Mouse (Mus musculus) kidney, adult 2 months (tissue): ENCODE data around the gene Bcan. TPM values are rescaled to one million over a fixed set of nuclear protein-coding genes. Genes with fewer than 3 reads are reported as not detected.

Experiments used
- DNase-seq: peaks from one replicate; pipeline ENCODE4 v3.0.0; 2021
- H3K27ac ChIP-seq: fragments of 200-500 bp; 2 replicates; pipeline ENCODE4 v1.5.1; 2012; ENCODE audit warnings: low read depth, low read length, control low read depth, inconsistent platforms; ENCODE audit not compliant: insufficient read depth
- H3K27me3 ChIP-seq: fragments of 200-500 bp; replicated peaks from 2 replicates; pipeline ENCODE4 v1.6.1; 2012; ENCODE audit warnings: mild to moderate bottlenecking, moderate library complexity, low read length, inconsistent platforms; ENCODE audit not compliant: control insufficient read depth, insufficient read depth
- H3K36me3 ChIP-seq: fragments of 200-500 bp; 2 replicates; pipeline ENCODE4 v1.6.1; 2012; ENCODE audit warnings: mild to moderate bottlenecking, moderate library complexity, low read length, inconsistent platforms; ENCODE audit not compliant: control insufficient read depth, insufficient read depth
- H3K4me1 ChIP-seq: fragments of 200-500 bp; 2 replicates; pipeline ENCODE4 v1.6.1; 2011; ENCODE audit warnings: low read length; ENCODE audit not compliant: control insufficient read depth, insufficient read depth
- H3K4me3 ChIP-seq: fragments of 200-500 bp; 2 replicates; pipeline ENCODE4 v1.5.1; 2011; ENCODE audit warnings: mild to moderate bottlenecking, low read depth, low read length, control low read depth; ENCODE audit not compliant: insufficient read depth
- CTCF ChIP-seq: fragments of 200-500 bp; conservative IDR thresholded peaks from 2 replicates; pipeline ENCODE4 v1.5.1; 2011; ENCODE audit warnings: low read depth, mild to moderate bottlenecking, control low read depth, low read length, moderate library complexity, mixed read lengths; ENCODE audit not compliant: insufficient read depth, insufficient read length
- POLR2A ChIP-seq: fragments of 200-500 bp; IDR thresholded peaks from one replicate; pipeline ENCODE4 v1.6.1; 2011; ENCODE audit warnings: low read depth, low read length, control low read depth
- WGBS: fragments of 180-500 bp; shearing (Covaris S2); methylation state at CpG from one replicate; pipeline ENCODE4 v1.1.7; 2018; 5-methylcytosine and 5-hydroxymethylcytosine counted together
- polyA plus RNA-seq: library from polyadenylated mRNA; depleted of rRNA; stranded (reverse); fragments of >200 nt; gene quantifications from 2 replicates; pipeline ENCODE4 v1.2.3, GENCODE M21; 2012

Gene Bcan
- polyA plus RNA-seq, 1 experiment: 0.34 TPM

DNA sequence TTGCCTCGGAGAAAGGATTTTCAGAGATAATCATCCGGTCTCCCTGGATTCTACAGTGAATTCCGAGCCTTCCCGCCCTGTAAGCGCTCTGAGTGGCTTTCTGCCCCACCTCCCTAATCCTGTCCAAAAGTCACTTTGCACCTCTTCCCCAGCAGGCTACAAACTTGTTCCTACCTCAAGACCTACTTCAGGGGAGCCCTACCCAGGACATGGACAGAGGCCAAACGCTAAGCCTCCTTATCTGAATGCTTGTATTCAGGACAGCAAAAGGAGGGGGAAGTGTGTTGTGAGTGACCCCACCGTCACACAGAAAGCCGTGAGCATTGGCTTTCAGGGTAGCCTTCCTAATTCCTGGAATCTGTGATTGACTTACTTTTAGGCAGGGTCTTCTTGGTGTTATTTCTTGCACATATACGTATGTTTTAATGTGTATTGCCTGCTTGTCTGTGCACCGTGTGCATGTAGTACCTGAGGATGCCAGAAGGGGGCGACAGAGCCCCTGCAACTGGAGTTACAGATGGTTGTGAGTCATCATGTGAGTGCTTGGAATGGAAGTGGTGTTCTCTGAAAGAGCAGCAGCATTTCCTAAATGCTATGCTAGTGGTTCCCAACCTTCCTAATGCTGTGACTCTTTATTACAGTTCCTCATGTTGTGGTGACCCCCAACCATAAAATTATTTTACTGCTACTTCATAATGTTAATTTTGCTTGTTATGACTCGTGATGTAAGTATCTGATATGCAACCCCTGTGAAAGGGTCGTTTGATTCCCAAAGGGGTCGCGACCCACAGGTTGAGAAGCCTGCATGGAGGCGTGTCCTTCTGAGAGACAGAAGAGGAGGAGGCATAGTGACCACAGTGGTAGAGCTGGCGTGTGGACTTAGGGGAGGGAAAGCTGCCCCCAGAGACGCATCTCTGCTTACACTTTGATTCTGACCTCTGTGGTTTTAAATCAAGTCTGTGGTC, 6.1 kb upstream of the Bcan start:
- Histone ChIP-seq H3K36me3 (no peaks in the 10 kb centered on the region), H3K27ac (no peak overlapping the region), H3K27me3 (no peaks in the 10 kb centered on the region), H3K4me3 (no peak overlapping the region), H3K4me1 (no peaks in the 10 kb centered on the region)
- no peak for DNase-seq
- TF ChIP-seq POLR2A: no peak
- TF ChIP-seq CTCF: peak; percentile 38
- 70% methylated on average over 18 of the region's 18 CpGs for WGBS

GRCm38 (mm10) chr3:88002291-88002976, 2.4 kb upstream of the Bcan start:
- DNase-seq: peak; percentile 24

DNA sequence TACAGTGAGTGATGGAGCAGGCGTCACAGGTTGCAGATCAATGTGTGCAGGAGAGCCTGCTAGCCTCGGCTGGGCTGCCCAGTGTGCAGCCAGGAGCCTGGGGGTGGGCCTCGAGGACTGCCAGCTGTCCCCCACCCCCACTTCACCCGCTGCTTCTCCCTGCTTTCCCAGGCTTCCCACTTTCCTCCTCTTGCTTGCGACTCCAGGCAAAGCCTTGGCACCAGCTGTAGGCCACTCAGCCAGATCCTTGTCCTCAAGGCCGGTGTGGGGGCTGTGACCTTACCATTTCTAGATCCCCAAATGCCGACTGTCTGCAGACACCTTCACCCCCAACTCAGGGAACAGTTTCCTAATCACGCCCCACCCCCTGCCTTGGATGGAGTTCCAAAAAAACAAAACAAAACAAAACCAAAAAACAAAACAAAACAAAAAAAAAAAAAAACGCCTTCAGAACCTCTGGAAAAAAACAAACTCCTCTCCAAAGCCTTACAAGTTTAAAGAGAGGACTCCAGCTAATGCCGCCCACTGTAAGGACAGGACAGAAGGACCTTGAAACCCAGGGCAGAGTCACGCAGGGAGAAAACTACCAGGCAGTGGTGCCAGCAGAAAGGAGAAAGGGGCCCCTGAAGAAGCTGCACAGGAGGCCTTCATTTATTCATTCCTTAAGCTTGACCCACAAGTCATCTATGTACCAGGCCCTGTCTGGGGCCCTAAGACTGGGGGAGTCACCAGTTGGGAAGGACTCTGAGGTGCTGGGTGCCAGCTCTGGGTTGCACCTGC, 976 bp upstream of the Bcan start:
- Histone ChIP-seq H3K4me3 (no peak overlapping the region), H3K4me1 (no peaks in the 10 kb centered on the region), H3K27ac (no peak overlapping the region), H3K36me3 (no peaks in the 10 kb centered on the region), H3K27me3 (peaks cover 4% of the 10 kb centered on the region; the same call in 1 of the 2 replicates)
- WGBS: 14% methylated on average over 11 of the region's 11 CpGs
- TF ChIP-seq POLR2A (no peak), CTCF (no peak)
- DNase-seq: no peak

More at GRCm38 (mm10) chr3:88002291-88002976, 2.4 kb upstream of the Bcan start:
- Histone ChIP-seq H3K4me1 (no peaks in the 10 kb centered on the region), H3K27me3 (peaks cover 4% of the 10 kb centered on the region; the same call in 1 of the 2 replicates), H3K27ac (no peak overlapping the region), H3K36me3 (no peaks in the 10 kb centered on the region), H3K4me3 (no peak overlapping the region)
- no peak for TF ChIP-seq POLR2A
- no peak for TF ChIP-seq CTCF
- WGBS: 4% methylated on average over 17 of the region's 17 CpGs

DNA sequence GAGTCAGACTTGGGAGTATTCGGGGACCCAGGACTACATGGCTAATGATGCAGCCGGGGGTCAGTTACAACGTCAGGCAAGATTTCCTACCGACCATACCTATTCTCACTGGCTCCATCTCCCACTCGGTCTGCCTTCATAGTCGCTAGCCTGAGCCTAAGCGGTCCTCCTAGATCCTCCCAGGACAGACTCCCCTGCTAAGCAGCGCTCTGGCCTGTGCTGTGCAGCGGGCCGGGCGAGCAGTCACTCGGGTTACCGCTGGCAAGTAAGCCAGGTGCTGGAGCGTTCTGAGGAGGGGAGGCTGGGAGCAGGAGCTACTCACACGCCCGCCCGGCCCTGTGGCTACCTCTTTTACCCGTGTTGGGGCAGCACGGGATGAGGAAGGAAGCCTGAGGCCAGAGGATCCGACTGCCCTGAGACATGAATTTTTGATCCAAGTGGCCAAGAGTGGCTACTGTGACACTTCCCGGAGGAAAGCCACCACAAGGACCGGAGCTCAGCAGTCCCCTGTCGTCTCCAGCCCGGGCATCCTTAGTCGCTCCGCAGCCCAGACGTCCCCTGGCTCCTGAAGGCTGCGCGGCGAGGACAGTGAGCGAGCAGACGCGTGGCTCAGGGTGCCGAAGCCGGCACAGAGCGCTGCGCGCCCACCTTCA, 661 bp downstream of the Bcan start:
- Histone ChIP-seq H3K4me1 (no peaks in the 10 kb centered on the region), H3K27ac (no peak overlapping the region), H3K27me3 (peaks cover 4% of the 10 kb centered on the region; the same call in 1 of the 2 replicates), H3K36me3 (no peaks in the 10 kb centered on the region), H3K4me3 (no peak overlapping the region)
- WGBS: 2% methylated on average over 38 of the region's 38 CpGs
- TF ChIP-seq CTCF: no peak
- no peak for TF ChIP-seq POLR2A
- DNase-seq: no peak

DNA sequence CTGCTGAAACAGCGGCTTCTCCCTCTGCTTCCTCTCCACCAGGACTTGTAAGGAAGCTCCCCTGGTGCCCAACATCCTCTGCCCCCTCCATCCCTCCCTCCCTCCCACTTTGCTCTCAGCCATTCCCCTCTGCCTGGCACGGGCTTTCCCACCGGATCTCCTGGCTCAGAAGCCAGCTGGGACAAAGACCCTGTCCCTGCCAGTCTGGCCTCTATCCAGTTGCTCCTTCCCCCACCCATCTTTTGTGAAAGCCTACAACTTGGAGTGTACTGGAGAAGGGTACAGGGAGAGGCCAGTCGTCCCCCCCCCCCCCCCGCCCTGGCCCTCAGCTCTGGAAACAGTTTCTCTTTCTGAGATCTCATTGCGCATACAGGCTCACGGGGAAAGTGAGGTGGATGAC, 1.3 kb downstream of the Bcan start:
- Histone ChIP-seq H3K4me1 (no peaks in the 10 kb centered on the region), H3K36me3 (no peaks in the 10 kb centered on the region), H3K27me3 (peaks cover 4% of the 10 kb centered on the region; the same call in 1 of the 2 replicates), H3K27ac (no peak overlapping the region), H3K4me3 (no peak overlapping the region)
- no peak for DNase-seq
- 9% methylated on average over 7 of the region's 7 CpGs for WGBS
- TF ChIP-seq CTCF (no peak), POLR2A (no peak)

DNA sequence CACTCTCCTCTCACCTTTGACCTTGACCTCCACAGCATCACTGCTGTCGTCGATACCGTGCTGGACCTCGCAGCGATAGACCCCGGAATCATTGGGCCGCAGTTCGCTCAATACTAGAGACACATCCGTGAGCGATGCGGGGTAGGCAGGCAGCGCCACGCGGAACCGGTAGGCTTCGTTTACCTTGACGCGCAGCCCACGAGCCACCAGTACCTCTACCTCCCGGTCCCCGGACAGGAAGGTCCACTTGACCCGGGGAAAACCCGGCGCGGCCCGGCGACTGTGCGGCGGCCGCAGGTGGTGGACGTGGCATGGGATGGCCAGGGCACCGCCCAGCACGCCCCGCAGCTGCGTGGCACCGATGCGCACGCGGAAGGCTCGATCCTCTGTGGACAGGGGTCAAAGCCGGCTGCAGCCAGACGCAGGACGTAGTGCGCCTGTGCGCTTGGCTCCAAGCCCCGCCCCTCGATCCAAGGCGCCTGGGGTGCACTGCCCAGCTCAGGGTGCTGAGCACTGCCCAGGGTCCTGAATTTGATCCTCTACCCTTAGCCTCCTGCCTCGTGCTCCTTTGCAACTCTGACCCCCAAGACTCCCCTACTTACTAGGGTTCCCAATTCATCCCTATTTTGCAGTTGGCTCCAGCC, 2.9 kb downstream of the Bcan start:
- Histone ChIP-seq H3K27me3 (peaks cover 4% of the 10 kb centered on the region; the same call in 1 of the 2 replicates), H3K4me1 (no peaks in the 10 kb centered on the region), H3K4me3 (no peak overlapping the region), H3K27ac (no peak overlapping the region), H3K36me3 (no peaks in the 10 kb centered on the region)
- DNase-seq: peak; percentile 25
- no peak for TF ChIP-seq POLR2A
- TF ChIP-seq CTCF: no peak
- WGBS: 2% methylated on average over 49 of the region's 49 CpGs
